Mouse (Mus musculus): ENCODE measurements at regions not wholly inside any gene's neighbourhood (a gene's known extent, or its start where the extent isn't known, plus 50 kb on each side); places are given as distances from the start of the nearest gene placed in this dataset.

- H3K36me3 ChIP-seq (ENCODE audit: control insufficient read depth, insufficient read depth, low read length): no peaks in the 10 kb centered on the region
- DNase-seq (ENCODE audit: low spot score): no peak
- H3K27me3 ChIP-seq (ENCODE audit: control insufficient read depth, insufficient read depth, low read length): no peaks in the 10 kb centered on the region
- TF ChIP-seq POLR2A (IDR thresholded peaks at IDR 0.05; ENCODE audit: borderline replicate concordance, extremely low read depth, insufficient read depth, insufficient read length): no peak
- H3K4me3 ChIP-seq (replicated peaks; ENCODE audit: low read length): no peak overlapping the region
- H3K9ac ChIP-seq (ENCODE audit: low read depth, low read length, severe bottlenecking): no peak overlapping the region
- H3K9me3 ChIP-seq (ENCODE audit: control insufficient read depth, low read length): no peaks in the 10 kb centered on the region
- ATAC-seq (ENCODE audit: low FRiP score, low read depth): no peak
- WGBS: 87% methylated on average over 2 of the region's 2 CpGs
- no peaks in the 10 kb centered on the region for H3K4me1 ChIP-seq (ENCODE audit: control insufficient read depth, insufficient read depth, low read length)
- no peak overlapping the region for H3K27ac ChIP-seq (replicated peaks; ENCODE audit: low read depth, low read length)
- H3K4me2 ChIP-seq (replicated peaks; ENCODE audit: low read depth, low read length, severe bottlenecking): no peak overlapping the region
Measured at GRCm38 (mm10) chr5:82007955-82008354, 988.0 kb downstream of the Adgrl3 start.

- Histone ChIP-seq H3K9me3 (ENCODE audit: control insufficient read depth, low read length) (no peaks in the 10 kb centered on the region), H3K9ac (ENCODE audit: low read depth, low read length, severe bottlenecking) (no peak overlapping the region), H3K4me1 (ENCODE audit: control insufficient read depth, insufficient read depth, low read length) (no peaks in the 10 kb centered on the region), H3K36me3 (ENCODE audit: control insufficient read depth, insufficient read depth, low read length) (no peaks in the 10 kb centered on the region), H3K4me3 (replicated peaks; ENCODE audit: low read length) (no peak overlapping the region), H3K27ac (replicated peaks; ENCODE audit: low read depth, low read length) (no peak overlapping the region), H3K4me2 (replicated peaks; ENCODE audit: low read depth, low read length, severe bottlenecking) (no peak overlapping the region), H3K27me3 (ENCODE audit: control insufficient read depth, insufficient read depth, low read length) (no peaks in the 10 kb centered on the region)
- DNase-seq (ENCODE audit: low spot score): no peak
- no peak for ATAC-seq (ENCODE audit: low FRiP score, low read depth)
- WGBS: 69% methylated on average over 4 of the region's 4 CpGs
- TF ChIP-seq POLR2A (IDR thresholded peaks at IDR 0.05; ENCODE audit: borderline replicate concordance, extremely low read depth, insufficient read depth, insufficient read length): no peak
Measured at GRCm38 (mm10) chr5:82024126-82024525, 1004.2 kb downstream of the Adgrl3 start.

- H3K4me3 ChIP-seq (replicated peaks; ENCODE audit: low read length): no peak overlapping the region
- peak; percentile 9 for DNase-seq (ENCODE audit: low spot score)
- H3K9me3 ChIP-seq (ENCODE audit: control insufficient read depth, low read length): no peaks in the 10 kb centered on the region
- no peak overlapping the region for H3K9ac ChIP-seq (ENCODE audit: low read depth, low read length, severe bottlenecking)
- H3K27ac ChIP-seq (replicated peaks; ENCODE audit: low read depth, low read length): no peak overlapping the region
- WGBS: 78% methylated on average over 7 of the region's 7 CpGs
- no peaks in the 10 kb centered on the region for H3K27me3 ChIP-seq (ENCODE audit: control insufficient read depth, insufficient read depth, low read length)
- H3K4me2 ChIP-seq (replicated peaks; ENCODE audit: low read depth, low read length, severe bottlenecking): no peak overlapping the region
- no peaks in the 10 kb centered on the region for H3K36me3 ChIP-seq (ENCODE audit: control insufficient read depth, insufficient read depth, low read length)
- H3K4me1 ChIP-seq (ENCODE audit: control insufficient read depth, insufficient read depth, low read length): no peaks in the 10 kb centered on the region
- no peak for ATAC-seq (ENCODE audit: low FRiP score, low read depth)
- no peak for TF ChIP-seq POLR2A (IDR thresholded peaks at IDR 0.05; ENCODE audit: borderline replicate concordance, extremely low read depth, insufficient read depth, insufficient read length)
Measured at GRCm38 (mm10) chr5:82034776-82035175, 1014.8 kb downstream of the Adgrl3 start.

DNA sequence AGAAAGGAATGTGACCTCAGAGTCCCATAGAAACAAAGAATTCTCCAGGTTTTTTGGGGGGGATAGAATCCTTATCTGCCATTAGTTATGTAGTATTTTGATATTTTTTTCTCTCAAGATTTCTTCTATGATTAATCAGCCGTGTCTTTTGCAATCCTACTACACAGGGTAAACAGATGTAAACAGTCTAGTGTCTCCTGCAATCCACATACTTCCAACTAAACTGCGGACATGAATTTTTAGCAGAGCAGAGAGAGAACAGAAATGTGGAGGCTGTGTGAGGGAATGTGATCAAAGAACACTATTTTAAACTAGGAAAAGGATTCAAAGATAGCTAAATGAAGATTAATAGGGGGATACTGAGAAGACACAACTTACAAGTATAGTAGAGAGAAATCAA lies 1026.2 kb downstream of the Adgrl3 start:
- Histone ChIP-seq H3K9me3 (ENCODE audit: control insufficient read depth, low read length) (no peaks in the 10 kb centered on the region), H3K27me3 (ENCODE audit: control insufficient read depth, insufficient read depth, low read length) (no peaks in the 10 kb centered on the region), H3K4me1 (ENCODE audit: control insufficient read depth, insufficient read depth, low read length) (no peaks in the 10 kb centered on the region), H3K36me3 (ENCODE audit: control insufficient read depth, insufficient read depth, low read length) (no peaks in the 10 kb centered on the region), H3K4me3 (replicated peaks; ENCODE audit: low read length) (no peak overlapping the region), H3K27ac (replicated peaks; ENCODE audit: low read depth, low read length) (no peak overlapping the region), H3K9ac (ENCODE audit: low read depth, low read length, severe bottlenecking) (no peak overlapping the region), H3K4me2 (replicated peaks; ENCODE audit: low read depth, low read length, severe bottlenecking) (no peak overlapping the region)
- no peak for TF ChIP-seq POLR2A (IDR thresholded peaks at IDR 0.05; ENCODE audit: borderline replicate concordance, extremely low read depth, insufficient read depth, insufficient read length)
- WGBS: 82% methylated on average over 2 of the region's 2 CpGs
- DNase-seq (ENCODE audit: low spot score) (no peak), ATAC-seq (ENCODE audit: low FRiP score, low read depth) (no peak)

DNA sequence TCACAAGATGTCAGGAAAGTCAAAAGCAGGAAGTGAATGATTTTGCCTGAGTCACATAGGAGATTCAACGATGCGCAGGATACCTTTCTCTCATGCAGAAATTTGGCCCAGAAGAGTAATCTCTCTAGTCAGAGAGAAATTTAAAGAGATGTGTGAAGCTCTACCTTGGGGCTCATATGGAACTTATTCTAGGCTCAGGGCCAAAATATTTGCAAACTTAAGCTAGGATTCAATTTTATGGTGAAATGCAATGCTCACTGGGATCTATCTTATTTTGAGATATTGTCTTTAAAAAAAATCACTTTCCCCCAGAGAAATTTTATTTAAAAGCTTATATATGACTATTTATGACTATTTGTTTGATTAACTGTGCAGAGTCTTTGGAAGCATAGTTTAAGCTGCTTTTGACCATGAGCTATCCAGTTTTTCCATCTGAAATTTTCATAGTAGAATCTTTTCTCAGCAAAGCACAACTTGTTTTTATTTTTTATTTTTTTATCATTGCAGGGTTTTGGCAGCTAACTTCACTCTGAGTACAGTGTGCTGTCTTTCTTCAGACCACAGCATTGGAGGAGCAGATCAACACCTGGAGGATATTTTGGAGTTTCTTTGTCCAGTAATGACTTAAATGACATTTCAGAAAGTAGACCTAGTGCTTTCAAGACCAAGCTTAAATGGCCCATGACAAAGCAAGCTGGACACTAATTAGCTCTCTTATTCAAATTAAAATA lies 1039.3 kb downstream of the Adgrl3 start:
- H3K9ac ChIP-seq (ENCODE audit: low read depth, low read length, severe bottlenecking): no peak overlapping the region
- no peak overlapping the region for H3K27ac ChIP-seq (replicated peaks; ENCODE audit: low read depth, low read length)
- H3K36me3 ChIP-seq (ENCODE audit: control insufficient read depth, insufficient read depth, low read length): no peaks in the 10 kb centered on the region
- no peaks in the 10 kb centered on the region for H3K27me3 ChIP-seq (ENCODE audit: control insufficient read depth, insufficient read depth, low read length)
- H3K4me3 ChIP-seq (replicated peaks; ENCODE audit: low read length): no peak overlapping the region
- H3K4me2 ChIP-seq (replicated peaks; ENCODE audit: low read depth, low read length, severe bottlenecking): no peak overlapping the region
- ATAC-seq (ENCODE audit: low FRiP score, low read depth) (peak; percentile 85), DNase-seq (ENCODE audit: low spot score) (peak; percentile 83)
- H3K9me3 ChIP-seq (ENCODE audit: control insufficient read depth, low read length): peaks cover 5% of the 10 kb centered on the region
- no peak for TF ChIP-seq POLR2A (IDR thresholded peaks at IDR 0.05; ENCODE audit: borderline replicate concordance, extremely low read depth, insufficient read depth, insufficient read length)
- no peaks in the 10 kb centered on the region; the same call in 1 of the 2 replicates for H3K4me1 ChIP-seq (ENCODE audit: control insufficient read depth, insufficient read depth, low read length)
- WGBS: 40% methylated on average over 2 of the region's 2 CpGs

All from limb, embryonic 14.5 days (tissue).